Mouse (Mus musculus) CH12.LX (cell line): ENCODE measurements around the gene Exoc7.

Experiments used
- MYC ChIP-seq: IDR thresholded peaks from 2 replicates; pipeline ENCODE4 v1.6.1; 2011; ENCODE audit warnings: low read depth, mild to moderate bottlenecking, improper control_type of control experiment, low read length
- ZNF384 ChIP-seq: IDR thresholded peaks from 2 replicates; pipeline ENCODE4 v1.6.1; 2012; ENCODE audit warnings: low read depth, low read length, improper control_type of control experiment, inconsistent platforms

GRCm38 (mm10) chr11:116245616-116246015, 61.4 kb downstream of the Exoc7 start:
- TF ChIP-seq ZNF384 (no peak), MYC (no peak)
